Mouse (Mus musculus) stomach, postnatal 0 days (tissue): ENCODE results near the gene Man2a1.

ENCODE experiments used
- CTCF ChIP-seq: IDR thresholded peaks from 2 replicates; pipeline ENCODE4 v1.5.1; 2016; ENCODE audit warnings: antibody characterized with exemption, low read depth, mild to moderate bottlenecking, moderate library complexity
- EP300 ChIP-seq: optimal IDR thresholded peaks from 2 replicates; pipeline ENCODE3; 2016; ENCODE audit warnings: antibody characterized with exemption

DNA sequence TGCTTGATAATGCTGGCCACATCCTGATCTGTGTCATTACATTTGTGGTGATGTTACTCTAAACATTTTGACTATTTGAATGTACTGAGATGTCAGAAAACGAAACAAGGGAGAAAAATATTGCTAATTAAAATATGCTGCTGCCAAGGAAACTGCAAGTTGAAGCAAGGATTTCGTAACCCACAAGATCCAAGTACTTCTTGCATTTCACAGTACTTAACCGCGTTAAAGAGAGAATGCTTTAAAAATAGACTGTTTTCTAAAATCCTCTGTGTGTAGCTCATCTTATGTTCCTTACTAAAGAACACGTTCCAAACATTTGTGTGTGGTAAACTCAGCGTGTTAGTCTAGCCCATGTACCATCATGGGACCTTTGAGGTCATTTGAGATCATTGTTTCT, 153.0 kb downstream of the Man2a1 start:
- TF ChIP-seq CTCF (no peak), EP300 (no peak)
